Mouse (Mus musculus): ENCODE data around the gene Aasdh. TPM values are rescaled to one million over a fixed set of nuclear protein-coding genes. Genes with fewer than 3 reads are reported as not detected.
A peak's percentile ranks its signal among the peaks of the same experiment; 100 is the strongest.

The Aasdh gene
- polyA plus RNA-seq, 1 experiment from 2014 or later, result 18.3 TPM

DNA sequence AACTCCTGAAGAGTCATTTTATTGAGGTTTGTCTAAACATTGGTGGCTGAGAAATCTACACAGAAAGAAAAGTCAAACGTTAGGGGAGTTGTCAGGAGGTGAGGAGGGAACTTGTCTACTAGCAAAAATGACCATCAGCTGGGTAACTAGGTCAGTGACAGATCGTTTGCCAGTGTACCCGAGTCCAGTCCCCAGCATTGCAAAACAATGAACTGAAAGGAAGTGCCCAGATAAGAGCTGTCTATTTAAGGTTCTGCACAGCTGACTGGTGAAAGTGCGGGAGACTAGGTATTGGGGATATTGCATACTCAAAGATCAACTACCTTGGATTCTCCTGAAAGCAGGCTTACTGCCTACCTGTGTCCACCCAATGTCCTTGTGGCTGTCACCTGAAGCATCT is 3.2 kb downstream of the Aasdh start:
- Histone ChIP-seq H3K4me3 (no peak overlapping the region), H3K9me3 (no peaks in the 10 kb centered on the region), H3K27me3 (no peaks in the 10 kb centered on the region), H3K9ac (no peak overlapping the region), H3K27ac (replicated peaks) (no peak overlapping the region), H3K4me1 (replicated peaks) (peaks cover 14% of the 10 kb centered on the region), H3K4me2 (no peak overlapping the region), H3K36me3 (peaks cover 12% of the 10 kb centered on the region; the same call in 1 of the 2 replicates)
- WGBS, result 83% methylated on average over 4 of the region's 4 CpGs
- no peak for ATAC-seq (ENCODE audit: low read depth)

GRCm38 (mm10) chr5:76893084-76893483 is 12.2 kb downstream of the Aasdh start:
- Histone ChIP-seq H3K9ac (no peak overlapping the region), H3K27me3 (no peaks in the 10 kb centered on the region), H3K4me2 (no peak overlapping the region), H3K4me1 (replicated peaks) (no peaks in the 10 kb centered on the region), H3K27ac (replicated peaks) (no peak overlapping the region), H3K9me3 (no peaks in the 10 kb centered on the region), H3K36me3 (peaks cover 78% of the 10 kb centered on the region), H3K4me3 (no peak overlapping the region)
- no peak for ATAC-seq (ENCODE audit: low read depth)
- WGBS, result 94% methylated on average over 2 of the region's 2 CpGs

- Histone ChIP-seq H3K4me3 (no peak overlapping the region), H3K27me3 (no peaks in the 10 kb centered on the region), H3K4me1 (replicated peaks) (no peaks in the 10 kb centered on the region), H3K4me2 (no peak overlapping the region), H3K9ac (no peak overlapping the region), H3K27ac (replicated peaks) (no peak overlapping the region), H3K9me3 (no peaks in the 10 kb centered on the region), H3K36me3 (peaks cover 79% of the 10 kb centered on the region)
- no peak for ATAC-seq (ENCODE audit: low read depth)
- 95% methylated on average over 2 of the region's 2 CpGs for WGBS
Measured at GRCm38 (mm10) chr5:76892608-76893007, 12.7 kb downstream of the Aasdh start.

DNA sequence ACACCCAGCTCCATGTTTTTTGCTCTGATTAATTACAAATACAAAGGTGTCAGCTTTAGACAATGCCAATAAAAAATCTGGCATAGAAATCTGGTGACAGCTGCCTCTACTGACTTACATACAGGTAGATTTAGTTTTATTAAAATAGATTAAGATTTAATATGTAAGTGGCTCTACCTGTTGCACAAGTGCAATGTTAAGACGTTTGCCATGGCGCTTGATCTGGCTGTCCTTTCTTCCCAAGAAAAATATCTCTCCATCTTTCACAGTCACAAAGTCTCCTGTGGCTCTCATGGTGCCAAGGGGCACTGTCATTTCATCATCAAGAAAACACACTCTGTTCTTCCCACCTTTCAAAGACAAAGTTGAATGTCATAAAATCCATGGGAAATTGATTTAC is 18.3 kb downstream of the Aasdh start:
- H3K27me3 ChIP-seq, result no peaks in the 10 kb centered on the region
- no peak for ATAC-seq (ENCODE audit: low read depth)
- no peak overlapping the region for H3K9ac ChIP-seq
- no peak overlapping the region for H3K4me2 ChIP-seq
- H3K9me3 ChIP-seq, result no peaks in the 10 kb centered on the region
- no peak overlapping the region for H3K4me3 ChIP-seq
- peaks cover 77% of the 10 kb centered on the region for H3K36me3 ChIP-seq
- no peaks in the 10 kb centered on the region for H3K4me1 ChIP-seq (replicated peaks)
- no peak overlapping the region for H3K27ac ChIP-seq (replicated peaks)
- 98% methylated on average over 2 of the region's 2 CpGs for WGBS

GRCm38 (mm10) chr5:76884107-76884506 is 21.2 kb downstream of the Aasdh start:
- H3K9ac ChIP-seq, result no peak overlapping the region
- H3K4me1 ChIP-seq (replicated peaks), result no peaks in the 10 kb centered on the region
- peaks cover 54% of the 10 kb centered on the region for H3K36me3 ChIP-seq
- no peak overlapping the region for H3K4me2 ChIP-seq
- H3K9me3 ChIP-seq, result no peaks in the 10 kb centered on the region
- no peaks in the 10 kb centered on the region for H3K27me3 ChIP-seq
- WGBS, result 98% methylated on average over 1 of the region's 1 CpGs
- no peak overlapping the region for H3K27ac ChIP-seq (replicated peaks)
- no peak overlapping the region for H3K4me3 ChIP-seq
- ATAC-seq (ENCODE audit: low read depth), result no peak

DNA sequence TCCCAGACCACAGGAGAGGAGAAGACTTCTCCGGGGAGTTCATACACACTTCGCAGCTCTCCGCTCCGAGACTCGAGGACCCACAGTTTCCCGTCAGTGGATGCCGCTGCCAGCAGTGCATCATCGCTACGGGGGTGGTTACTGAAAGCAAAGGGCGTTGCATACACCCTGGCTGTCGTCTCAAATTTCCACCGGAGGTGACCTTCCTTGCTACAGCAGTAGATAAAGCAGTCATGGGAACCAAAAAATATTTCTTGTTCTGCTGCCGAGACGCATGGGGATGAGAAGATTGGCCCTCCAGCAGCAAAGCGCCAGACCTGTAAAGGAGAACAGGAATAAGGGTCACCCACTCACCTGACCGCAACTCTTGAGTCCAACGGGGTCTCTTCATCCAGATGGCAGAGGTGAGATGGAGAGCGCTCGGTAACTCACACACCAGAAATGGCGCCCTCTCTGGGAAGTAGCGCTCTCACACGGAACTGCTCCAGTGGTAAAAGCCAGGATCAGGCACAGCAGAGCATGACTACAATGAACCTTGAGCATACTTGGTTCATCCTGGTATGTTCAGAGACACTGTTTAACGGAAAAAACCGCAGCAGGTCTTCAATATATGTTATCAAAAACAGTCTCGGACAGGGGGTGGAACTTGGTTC is 29.1 kb downstream of the Aasdh start:
- ATAC-seq (ENCODE audit: low read depth), result no peak
- Histone ChIP-seq H3K9ac (no peak overlapping the region), H3K27ac (replicated peaks) (no peak overlapping the region), H3K27me3 (no peaks in the 10 kb centered on the region), H3K36me3 (peaks cover 55% of the 10 kb centered on the region), H3K4me1 (replicated peaks) (no peaks in the 10 kb centered on the region), H3K4me3 (no peak overlapping the region), H3K9me3 (no peaks in the 10 kb centered on the region), H3K4me2 (no peak overlapping the region)
- WGBS, result 91% methylated on average over 25 of the region's 25 CpGs

DNA sequence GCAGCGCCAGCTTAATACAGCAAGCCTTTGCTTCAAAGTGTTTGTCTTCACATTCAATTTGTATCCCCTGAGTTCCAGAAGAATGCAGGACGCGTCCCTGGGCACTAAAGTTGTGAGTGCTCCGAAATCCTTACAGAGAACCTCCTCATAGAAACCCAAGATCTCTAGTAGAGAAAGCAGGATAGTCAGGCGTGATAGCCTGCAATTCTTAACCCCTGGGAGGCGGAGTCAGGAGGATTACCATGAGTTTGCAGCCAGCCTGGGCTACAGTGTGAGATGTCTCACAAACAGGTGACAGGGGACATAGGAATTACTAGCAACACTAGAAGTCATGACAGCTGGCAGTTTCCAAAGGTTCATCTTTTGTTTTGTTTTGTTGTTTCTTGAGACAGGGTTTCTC is 35.8 kb downstream of the Aasdh start:
- Histone ChIP-seq H3K36me3 (peaks cover 75% of the 10 kb centered on the region), H3K9ac (no peak overlapping the region), H3K9me3 (no peaks in the 10 kb centered on the region), H3K4me2 (peak overlapping the region; percentile 48), H3K27me3 (no peaks in the 10 kb centered on the region), H3K4me3 (0 out of 2 replicates have a peak overlapping the region, but pooled peaks have one; percentile 25), H3K27ac (replicated peaks) (no peak overlapping the region), H3K4me1 (replicated peaks) (no peaks in the 10 kb centered on the region)
- 50% methylated on average over 6 of the region's 6 CpGs for WGBS
- no peak for ATAC-seq (ENCODE audit: low read depth)

GRCm38 (mm10) chr5:76868693-76869286 is 36.5 kb downstream of the Aasdh start:
- Histone ChIP-seq H3K9me3 (no peaks in the 10 kb centered on the region), H3K9ac (no peak overlapping the region; the same call in 1 of the 2 replicates), H3K4me3 (peak overlapping the region; percentile 25), H3K4me2 (peak overlapping the region; percentile 48), H3K36me3 (peaks cover 69% of the 10 kb centered on the region), H3K4me1 (replicated peaks) (no peaks in the 10 kb centered on the region), H3K27ac (replicated peaks) (no peak overlapping the region), H3K27me3 (no peaks in the 10 kb centered on the region)
- WGBS, result 30% methylated on average over 16 of the region's 16 CpGs
- ATAC-seq (ENCODE audit: low read depth), result peak; percentile 71; the same call in 1 of the 2 replicates

GRCm38 (mm10) chr5:76866819-76867218 is 38.5 kb downstream of the Aasdh start:
- Histone ChIP-seq H3K27ac (replicated peaks) (no peak overlapping the region), H3K36me3 (peaks cover 56% of the 10 kb centered on the region), H3K4me1 (replicated peaks) (no peaks in the 10 kb centered on the region), H3K4me2 (no peak overlapping the region), H3K4me3 (no peak overlapping the region), H3K9ac (no peak overlapping the region), H3K9me3 (no peaks in the 10 kb centered on the region), H3K27me3 (no peaks in the 10 kb centered on the region)
- no peak for ATAC-seq (ENCODE audit: low read depth)
- WGBS, result 78% methylated on average over 8 of the region's 8 CpGs

DNA sequence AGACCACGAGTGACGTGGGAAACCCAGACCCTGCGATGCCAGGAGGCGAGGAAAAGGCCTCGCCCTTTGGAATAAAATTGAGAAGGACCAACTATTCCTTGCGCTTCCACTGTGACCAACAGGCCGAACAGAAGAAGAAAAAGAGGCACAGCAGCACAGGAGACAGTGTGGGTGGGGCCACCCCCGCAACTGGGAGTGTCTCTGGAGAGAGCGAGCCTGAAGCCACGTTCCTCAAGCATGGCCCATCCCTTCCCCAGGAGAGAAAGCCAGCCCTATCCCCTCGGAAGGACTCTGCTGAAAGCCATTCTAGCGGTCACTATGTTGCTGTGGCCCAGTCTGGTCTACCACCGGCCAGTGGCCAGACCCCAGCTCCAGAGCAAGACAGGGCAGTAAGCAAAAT is 46.9 kb downstream of the Aasdh start:
- Histone ChIP-seq H3K36me3 (peaks cover 47% of the 10 kb centered on the region), H3K4me1 (replicated peaks) (peaks cover 22% of the 10 kb centered on the region), H3K4me3 (no peak overlapping the region), H3K27me3 (peaks cover 25% of the 10 kb centered on the region), H3K4me2 (no peak overlapping the region), H3K9me3 (no peaks in the 10 kb centered on the region), H3K9ac (0 out of 2 replicates have a peak overlapping the region, but pooled peaks have one; percentile 17), H3K27ac (replicated peaks) (no peak overlapping the region)
- no peak for ATAC-seq (ENCODE audit: low read depth)
- WGBS, result 80% methylated on average over 13 of the region's 13 CpGs

DNA sequence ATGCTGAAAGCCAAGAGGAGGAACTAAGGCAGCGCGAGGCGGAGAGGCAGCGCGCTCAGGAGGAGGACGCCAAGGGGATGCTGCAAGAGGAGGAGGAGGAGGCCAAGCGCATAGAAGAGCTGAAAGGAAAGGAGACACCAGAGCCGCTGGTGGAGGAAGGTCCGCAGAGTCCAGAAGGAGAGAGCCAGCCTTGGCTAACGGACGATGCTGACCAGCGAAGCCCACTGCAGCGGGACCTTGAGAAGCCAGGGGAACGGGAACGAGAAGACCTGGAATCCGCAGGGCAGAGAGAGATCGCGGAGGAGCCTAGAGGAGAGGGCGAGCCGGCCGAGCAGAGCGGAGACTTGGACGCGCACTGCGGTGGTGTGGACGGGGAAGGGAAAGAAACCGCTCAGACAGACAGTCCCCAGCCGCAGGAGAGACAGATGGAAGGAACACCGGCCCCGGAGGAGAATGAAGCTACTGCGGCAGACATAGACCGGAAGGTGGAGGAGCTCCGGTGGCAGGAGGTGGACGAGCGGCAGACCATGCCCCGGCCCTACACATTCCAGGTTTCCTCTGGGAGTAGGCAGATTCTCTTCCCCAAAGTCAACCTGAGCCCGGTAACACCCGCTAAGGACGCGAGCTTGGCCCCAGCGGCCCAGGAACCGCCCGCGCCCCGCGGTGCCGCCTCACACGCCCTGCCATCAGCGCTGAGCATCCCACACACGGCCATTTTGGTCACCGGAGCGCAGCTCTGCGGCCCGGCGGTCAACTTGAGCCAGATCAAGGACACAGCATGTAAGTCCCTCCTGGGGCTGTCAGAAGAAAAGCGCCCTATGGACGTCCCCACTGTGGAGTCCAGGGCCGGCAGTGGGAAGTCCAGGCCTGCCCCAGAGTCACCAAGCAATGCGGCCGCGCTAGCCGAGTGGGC is 48.0 kb downstream of the Aasdh start:
- peaks cover 54% of the 10 kb centered on the region for H3K36me3 ChIP-seq
- WGBS, result 28% methylated on average over 62 of the region's 62 CpGs
- peaks cover 25% of the 10 kb centered on the region for H3K27me3 ChIP-seq
- no peak for ATAC-seq (ENCODE audit: low read depth)
- peaks cover 22% of the 10 kb centered on the region for H3K4me1 ChIP-seq (replicated peaks)
- H3K9me3 ChIP-seq, result no peaks in the 10 kb centered on the region
- H3K9ac ChIP-seq, result peak overlapping the region; percentile 41
- H3K4me3 ChIP-seq, result peak overlapping the region; percentile 25
- H3K27ac ChIP-seq (replicated peaks), result no peak overlapping the region
- H3K4me2 ChIP-seq, result peak overlapping the region; percentile 48
